Mouse (Mus musculus): ENCODE data around the gene Mdm2.

- no peak for TF ChIP-seq CTCF (IDR thresholded peaks at IDR 0.05; ENCODE audit: low read depth)
- no peak for TF ChIP-seq EP300 (IDR thresholded peaks at IDR 0.05; ENCODE audit: low read depth)
Measured at GRCm38 (mm10) chr10:117730637-117731203, 20.2 kb upstream of the Mdm2 start.
